Mouse (Mus musculus) adrenal gland, postnatal 4 days (tissue): ENCODE measurements around the gene Nucb1. TPM values are rescaled to one million over a fixed set of nuclear protein-coding genes. Genes with fewer than 3 reads are reported as not detected.
"Not testable (repeated sequence)": the region's sequence is repeated elsewhere in the genome, so short reads cannot be mapped to it uniquely, and the experiment has no call there.

Experiments
- DNase-seq, 2 experiments: peaks; one replicate each; pipeline ENCODE4 v3.0.0; 2021 to 2022; ENCODE audit warnings: low spot score in 2 of 2, mixed read lengths in 2 of 2
- total RNA-seq, 2 experiments: library from RNA; stranded (reverse); gene quantifications; 2 replicates each; pipeline ENCODE4 v1.2.3; 2021

Nucb1 gene
- total RNA-seq, 2 experiments from 2014 or later, result 236 to 239 TPM

DNA sequence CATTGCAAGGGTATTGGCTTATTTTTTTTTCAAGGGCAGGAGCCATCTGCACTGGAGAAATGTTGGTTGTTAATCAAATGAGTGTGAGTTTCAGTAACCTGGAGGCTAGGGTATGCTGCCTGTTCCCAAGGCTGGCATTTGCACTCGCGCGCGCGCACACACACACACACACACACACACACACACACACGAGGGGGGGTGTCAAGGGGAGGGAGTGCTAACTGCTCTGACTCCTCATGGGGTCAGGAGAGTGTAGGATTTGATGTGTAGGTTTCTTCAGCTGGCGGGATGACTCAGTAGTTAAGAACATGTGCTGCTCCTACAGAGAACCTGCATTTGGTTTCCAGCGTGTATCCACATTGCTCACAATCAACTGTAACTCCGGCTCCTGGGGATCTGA, 19.4 kb downstream of the Nucb1 start:
- no peak for DNase-seq

DNA sequence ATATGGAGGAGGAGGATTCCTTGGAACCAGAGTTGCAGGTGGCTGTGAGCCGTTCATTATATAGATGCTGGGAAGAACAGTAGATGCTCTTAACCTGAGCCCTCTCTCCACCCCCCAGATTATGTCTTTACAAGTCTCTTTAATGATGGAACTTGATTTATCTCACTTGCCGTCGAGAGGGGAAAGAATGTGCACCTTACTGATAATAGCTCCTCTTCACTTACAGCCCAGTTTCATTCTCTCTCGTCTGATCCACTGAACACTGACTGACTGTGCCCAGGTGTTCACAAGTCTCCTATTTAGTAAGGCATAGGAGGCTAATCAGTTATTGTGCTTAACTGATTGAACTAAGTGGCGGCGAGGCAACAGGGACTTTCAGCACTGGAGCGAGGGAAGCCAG, 20.6 kb downstream of the Nucb1 start:
- no peak for DNase-seq

DNA sequence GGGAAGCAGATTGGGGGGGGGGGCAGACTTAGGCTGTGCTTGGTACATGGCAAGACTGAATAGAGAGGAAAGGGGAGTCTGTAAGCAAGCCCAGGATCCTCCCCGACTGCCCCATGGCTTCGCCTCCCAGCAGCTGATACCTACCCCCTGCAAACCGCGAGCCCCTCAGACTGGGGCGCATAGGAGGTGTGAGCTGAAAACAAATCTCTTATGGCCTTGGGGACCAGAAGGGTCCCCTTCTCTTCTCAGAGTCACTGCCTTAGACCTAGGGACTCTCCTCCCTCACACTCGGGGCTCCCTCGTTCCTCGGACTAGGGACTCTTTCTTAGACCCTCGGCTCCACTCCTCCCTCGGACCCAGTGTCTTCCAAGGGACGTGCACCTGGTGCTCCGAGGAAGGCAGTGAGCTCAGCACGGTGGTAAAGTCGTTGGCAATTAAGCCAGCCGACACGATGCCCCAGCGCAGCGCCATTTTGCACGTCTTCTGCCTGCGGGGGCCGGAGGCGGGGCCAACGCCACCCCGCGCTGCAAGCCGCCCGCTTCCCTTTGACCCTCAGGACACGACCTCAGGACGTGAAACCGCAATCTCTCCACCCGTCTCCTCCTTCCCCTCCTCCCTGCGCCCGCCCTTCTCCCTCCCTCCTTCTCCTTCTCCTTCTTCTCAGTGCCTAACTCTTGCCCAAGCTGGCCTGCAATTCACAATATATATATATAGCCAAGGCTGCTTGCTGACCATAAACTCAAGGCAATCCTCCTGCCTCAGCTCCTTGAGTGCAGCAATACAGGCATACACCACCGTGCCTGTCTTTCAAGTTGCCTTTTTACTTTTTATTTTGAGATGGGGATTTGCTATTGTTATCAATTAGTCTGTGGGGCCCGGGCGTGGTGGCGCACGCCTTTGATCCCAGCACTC, 21.7 kb downstream of the Nucb1 start, which contains the start of gene Dhdh:
Dhdh (minus strand) TSS at position 513 of the 912 bp plus-strand sequence.
- peak in 1 of 2 experiments; percentile 60 for DNase-seq

DNA sequence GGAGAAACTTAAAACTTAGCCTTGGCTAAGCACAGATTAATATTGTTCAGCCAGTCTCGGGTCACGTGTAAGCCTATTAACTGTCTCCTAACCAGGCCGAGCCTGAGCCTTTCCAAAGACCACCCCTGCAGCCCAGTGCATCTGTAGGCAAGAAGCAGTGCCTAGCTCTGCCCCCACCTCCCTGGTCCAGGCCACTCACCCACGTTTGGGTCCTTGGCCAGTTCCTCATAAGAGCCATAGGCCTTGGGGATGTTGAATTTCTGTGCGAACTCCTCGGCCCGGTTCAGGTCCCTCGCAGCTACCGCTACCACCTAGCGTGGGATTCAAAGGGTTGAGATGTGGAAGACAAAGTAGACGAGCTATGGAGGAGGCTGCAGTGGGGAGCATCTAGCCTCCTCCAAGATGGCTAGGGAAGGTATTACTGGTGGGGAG, 22.3 kb downstream of the Nucb1 start:
- no peak for DNase-seq

DNA sequence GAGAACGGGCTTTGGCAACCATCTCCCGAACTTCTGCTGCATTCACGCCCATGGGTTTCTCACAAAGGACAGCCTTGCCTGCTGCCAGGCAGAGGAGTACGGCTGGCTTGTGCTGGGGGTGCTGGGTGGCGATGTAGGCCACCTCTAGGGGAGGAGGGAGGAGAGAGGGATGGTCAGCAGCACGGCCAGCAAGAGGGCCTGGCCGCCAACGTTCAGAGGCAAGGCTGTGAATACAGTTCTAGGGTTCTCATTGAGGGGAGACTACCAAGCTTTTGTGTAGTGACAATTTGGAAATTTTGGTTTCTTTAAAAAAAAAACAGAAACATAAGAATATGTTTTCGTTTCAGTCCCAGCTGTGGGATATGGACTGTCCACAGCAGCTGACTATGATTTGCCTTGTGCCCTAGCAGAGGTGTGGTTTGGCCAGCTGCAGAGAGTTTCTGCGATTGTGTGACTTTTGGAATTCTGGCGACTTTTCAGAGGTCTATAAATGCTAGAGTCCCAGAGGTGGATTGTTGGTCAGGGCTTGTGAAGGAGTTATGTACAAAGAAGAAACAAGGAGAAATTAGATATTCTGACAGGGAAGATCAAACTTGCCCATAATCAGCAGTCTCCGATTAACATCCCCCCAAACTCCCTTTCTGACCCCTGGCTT, 23.3 kb downstream of the Nucb1 start, which contains the start of gene Gm45808:
Gm45808 (minus strand) TSS at position 51 of the 655 bp plus-strand sequence.
- no peak for DNase-seq

DNA sequence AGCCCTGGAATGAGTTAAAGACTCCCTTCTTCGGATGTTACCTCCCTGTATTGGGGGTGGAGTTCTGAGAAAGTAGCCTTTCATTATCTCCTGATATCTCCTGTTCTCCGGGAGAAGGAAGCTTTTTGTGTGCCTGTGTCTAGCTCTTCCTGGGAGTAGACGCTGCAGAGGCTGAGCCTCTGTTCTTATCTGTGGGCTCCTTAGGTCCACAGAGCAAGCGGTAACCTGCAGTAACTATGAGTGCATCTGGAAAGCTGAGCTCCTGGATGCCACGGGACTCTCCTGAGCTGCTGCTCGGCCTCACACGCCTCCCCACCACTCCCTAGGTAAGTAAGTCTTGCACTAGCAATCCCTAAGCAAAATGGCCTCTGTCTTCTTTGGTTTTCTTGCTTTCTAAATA, 24.0 kb downstream of the Nucb1 start:
- DNase-seq, result no peak

DNA sequence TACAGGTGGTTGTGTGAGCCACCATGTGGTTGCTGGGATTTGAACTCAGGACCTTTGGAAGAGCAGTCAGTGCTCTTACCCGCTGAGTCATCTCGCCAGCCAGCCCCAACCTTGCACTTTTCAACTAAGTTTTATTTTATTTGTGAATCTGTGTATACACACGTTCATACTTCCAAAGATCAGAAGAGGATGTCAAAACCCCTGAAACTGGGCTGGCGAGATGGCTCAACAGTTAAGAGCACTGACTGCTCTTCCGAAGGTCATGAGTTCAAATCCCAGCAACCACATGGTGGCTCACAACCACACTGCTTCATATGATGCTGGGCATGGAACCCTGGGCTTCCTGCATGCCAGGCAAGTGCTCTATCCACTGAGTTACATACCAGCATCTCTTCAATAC, 25.2 kb downstream of the Nucb1 start:
- DNase-seq, result not testable (repeated sequence)

DNA sequence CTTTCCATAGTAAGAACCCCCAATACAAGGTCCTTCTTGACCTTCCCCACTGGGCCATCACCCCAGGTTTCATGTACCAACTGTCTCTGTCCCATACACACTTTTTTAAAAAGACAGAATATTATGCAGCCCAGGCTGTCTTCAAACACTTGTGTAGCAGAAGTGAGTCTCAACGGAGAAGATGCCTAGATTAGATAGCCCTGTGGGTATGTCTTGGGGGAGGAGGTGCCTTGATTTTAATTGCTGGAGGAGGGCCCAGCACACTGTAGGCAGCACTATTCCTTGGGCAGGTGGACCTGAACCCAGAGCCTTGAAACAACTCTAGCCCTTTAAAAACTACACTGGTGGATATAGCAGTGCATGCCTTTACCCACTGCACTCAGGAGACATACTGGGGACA, 28.0 kb downstream of the Nucb1 start:
- no peak for DNase-seq

DNA sequence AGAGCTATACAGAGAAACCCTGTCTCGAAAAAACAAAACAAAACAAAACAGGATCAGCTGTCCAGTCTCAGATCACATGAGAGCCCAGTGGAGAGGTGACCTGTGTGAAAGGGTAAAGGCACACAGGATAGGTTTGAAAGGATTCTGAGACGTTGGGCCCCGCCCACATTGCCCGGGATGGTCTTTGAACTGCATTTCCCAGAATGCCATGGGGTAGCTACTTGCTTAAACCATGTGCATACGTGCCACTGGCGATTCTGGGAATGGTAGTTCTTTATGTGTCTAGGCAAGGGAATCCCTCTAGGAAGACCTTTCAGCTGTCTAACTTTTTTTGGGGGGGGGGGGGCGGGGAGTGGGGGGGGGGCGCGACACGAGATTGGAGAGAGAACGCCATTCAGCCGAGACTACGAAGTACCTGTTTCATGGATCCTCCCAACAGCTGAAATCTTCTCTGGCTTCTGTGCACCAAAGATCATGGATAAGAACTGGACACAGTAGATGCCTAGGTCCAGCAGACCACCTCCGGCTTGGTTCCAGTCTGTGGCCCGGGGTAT, 28.8 kb downstream of the Nucb1 start, which contains the start of gene Tulp2:
Tulp2 (plus strand) TSS at position 504 of the 554 bp plus-strand sequence.
- no peak for DNase-seq

DNA sequence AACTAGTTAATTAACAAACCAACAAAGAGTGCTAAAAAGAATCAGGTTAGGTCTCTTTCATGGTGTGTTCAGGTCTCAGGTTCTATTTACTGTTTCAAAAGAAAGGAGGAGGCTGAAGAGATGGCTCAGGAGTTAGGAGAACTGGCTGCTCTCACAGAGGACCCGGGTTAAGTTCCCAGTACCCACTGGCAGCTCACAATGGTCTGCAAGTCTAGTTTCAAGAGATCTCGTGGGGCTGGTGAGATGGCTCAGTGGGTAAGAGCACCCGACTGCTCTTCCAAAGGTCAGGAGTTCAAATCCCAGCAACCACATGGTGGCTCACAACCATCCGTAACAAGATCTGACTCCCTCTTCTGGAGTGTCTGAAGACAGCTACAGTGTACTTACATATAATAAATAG, 29.9 kb downstream of the Nucb1 start:
- DNase-seq, result not testable (repeated sequence)

DNA sequence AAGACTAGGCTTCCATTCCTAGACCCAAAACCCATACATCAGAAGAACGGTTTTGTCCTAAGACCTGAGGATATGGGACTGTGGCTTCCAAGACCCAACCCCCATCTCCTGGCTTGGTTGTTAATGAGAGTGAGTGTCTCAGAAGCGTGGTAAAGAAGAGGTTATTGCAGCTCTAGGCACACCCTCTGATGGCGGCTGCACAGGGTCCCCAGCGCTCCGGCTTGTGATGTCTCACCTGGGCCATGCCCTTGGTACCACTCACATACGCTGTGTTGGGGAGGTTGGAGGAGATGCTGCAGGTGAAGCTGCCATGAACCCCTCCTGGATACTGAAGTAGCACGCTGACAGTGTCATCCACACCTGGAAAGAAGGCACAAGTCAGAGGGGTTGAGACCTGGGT, 31.4 kb downstream of the Nucb1 start:
- no peak for DNase-seq

DNA sequence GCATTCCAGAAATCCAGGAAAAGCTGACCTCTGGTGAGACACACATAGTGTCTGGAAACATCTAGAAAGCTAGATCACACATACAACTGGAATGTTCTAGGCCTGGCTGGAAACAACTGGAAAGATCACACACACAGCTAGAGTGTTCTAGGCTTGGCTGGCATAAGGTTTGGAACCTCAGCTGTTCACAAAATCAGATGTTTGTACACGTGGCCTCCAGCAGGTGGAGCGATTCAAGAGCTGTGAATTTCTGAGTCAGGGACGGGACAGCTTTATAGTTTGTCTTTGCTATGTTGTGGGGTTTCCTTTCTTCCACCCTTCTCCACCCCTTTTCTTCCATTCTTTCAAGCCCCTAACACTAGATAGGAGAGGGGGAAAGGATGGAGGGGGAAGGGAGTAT, 33.2 kb downstream of the Nucb1 start:
- DNase-seq, result no peak

DNA sequence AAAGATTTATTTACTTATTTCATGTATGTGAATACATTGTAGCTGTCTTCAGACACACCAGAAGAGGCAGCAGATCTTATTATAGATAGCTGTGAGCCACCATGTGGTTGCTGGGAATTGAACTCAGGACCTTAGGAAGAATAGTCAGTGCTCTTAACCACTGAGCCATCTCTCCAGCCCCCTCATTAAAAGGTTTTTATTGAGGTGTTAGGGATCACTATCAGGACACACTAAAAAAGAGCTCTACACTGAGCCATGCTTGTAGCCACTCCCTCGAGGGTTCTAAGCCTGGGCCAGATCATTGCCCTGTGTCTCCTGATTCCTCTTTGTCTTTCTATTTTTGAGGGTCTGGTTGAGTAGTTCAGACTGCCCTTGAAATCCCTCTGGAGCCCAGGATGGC, 33.8 kb downstream of the Nucb1 start:
- DNase-seq, result no peak

DNA sequence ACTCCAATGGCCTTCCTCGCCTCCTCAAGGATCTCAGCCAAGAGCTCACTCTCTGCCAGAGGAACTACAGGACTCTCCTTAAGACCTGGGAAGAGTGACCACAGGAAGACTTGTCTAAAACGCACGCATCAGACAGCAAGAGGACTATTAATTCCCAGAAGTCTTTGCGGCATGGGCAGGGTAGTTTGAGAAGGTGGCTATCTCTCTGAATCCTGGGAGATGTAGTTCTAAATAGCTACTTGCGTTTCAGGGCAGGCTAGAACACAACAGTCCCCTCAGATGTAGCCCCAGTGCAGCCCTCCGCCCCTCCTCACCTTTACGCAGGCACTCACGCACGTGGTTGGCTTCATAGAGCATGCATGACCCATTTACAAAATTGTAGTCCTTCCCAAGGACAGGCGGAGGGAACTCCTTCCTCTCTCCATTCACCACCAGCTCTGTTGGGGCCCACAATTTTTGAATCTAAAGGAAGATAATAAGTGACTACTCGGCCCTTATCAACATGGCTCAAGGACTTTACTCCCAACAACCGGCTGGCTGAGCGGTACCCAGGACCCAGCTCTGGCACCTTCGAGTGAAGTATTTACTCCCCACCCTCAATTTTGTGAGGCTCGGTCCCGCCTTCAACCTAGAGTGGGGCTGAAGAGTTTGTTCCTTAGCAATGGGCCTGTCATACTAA, 34.8 kb downstream of the Nucb1 start:
- no peak for DNase-seq

DNA sequence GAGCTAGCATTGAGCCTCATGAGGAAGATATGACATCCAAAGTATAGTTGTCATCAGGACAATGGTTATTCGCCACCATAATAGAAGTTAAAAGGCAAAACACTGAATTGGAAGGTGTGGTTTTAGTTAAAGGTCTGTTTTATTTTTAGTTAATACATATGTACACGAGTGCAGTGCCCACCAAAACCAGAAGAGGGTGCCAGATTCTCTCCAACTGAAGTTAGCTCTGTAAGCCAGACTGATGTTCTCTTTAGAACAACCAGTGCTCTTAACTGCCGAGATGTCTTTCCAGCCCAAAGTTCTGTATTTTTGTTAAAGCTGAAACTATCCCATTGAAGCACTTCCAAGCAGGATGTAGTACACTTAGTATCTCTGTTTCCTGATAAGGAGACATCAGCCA, 39.3 kb downstream of the Nucb1 start:
- no peak for DNase-seq

DNA sequence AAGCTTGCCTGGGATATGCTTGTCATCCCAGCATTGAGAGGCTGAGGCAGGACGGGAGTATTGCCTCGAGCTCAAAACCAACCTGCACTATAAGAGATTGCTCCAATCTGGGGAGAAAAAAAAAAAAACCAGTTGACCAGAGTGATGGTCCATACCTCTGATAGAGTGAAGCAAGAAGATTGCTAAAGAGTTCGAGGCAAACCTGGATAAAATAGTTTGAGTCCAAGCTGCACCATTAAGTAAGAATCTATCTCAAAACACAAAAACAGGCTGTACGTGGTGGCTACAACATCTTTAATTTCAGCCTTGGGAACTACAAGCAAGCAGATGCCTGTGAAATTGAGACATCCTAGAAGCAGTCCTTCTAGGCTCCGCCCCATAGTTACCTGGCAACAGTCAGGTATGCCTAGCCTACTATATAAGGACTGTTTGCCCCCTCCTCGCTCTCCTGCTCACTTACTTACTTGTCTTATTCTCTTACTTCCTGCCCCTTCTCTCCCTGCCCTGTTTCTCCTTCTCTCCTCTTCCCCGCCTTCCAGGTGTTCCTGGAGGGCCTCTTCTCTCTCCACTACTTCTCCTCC, 43.0 kb downstream of the Nucb1 start:
- DNase-seq, result no peak

DNA sequence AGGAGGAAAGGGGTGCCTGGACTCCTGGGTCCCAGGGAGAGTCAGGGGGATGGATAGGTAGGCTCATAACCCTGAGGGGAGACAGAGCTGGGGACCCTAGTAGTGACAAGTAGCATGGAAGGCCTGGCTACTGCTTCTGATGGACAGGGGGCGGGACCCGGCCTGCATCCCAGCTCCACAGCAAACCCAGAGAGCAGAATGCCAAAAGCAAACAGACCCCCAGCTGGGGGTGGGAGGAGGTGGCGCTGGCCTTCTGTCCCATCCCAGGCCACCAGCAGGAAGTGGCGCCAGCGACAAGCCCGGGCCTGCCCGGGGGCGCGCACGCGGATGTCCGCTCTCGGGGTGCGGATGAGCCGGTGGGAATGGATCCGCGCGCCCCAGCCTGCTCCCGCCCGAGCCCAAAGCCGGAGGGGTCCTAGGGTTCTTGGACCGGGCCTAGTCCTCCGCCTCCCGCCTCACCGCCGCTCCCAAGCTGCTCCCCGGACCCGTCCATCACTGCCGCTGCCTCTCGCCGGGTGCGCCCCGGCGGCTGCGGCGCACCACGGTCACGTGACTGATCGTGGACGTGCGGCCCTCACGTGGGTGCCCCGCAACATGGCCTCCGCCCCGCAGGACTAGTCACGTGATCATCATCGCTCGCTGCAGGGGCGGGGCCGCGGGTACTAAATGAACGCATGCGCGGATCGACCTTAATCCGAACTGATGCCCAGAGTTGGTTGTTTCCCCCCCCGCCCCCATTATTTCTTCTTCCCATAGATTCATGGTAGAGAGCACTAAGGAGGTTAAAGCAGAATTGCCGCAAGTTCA, 43.7 kb downstream of the Nucb1 start, which contains the start of gene Bax:
Bax (minus strand) TSS at position 616 of the 807 bp plus-strand sequence.
- DNase-seq, result peak; percentile 86 to 89

DNA sequence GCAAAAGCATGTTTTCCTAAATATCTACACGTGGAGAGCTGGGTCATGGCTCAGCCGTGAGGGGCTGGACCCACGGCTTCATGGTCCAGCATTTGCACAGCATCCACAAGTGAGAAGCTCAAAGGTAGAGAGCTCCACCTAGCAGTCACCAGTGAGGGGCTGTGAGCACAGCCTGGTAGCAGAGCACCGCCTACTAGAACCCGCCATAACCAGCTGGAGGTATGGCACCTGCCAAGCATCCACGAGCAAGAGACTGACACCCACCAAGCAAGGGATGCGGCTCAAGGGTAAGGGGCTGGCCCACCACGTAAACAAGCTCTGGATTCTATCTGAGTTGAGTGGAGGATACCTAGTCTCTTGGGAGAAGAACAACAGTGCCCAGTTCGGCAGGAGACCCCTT, 44.7 kb downstream of the Nucb1 start:
- DNase-seq, result no peak

DNA sequence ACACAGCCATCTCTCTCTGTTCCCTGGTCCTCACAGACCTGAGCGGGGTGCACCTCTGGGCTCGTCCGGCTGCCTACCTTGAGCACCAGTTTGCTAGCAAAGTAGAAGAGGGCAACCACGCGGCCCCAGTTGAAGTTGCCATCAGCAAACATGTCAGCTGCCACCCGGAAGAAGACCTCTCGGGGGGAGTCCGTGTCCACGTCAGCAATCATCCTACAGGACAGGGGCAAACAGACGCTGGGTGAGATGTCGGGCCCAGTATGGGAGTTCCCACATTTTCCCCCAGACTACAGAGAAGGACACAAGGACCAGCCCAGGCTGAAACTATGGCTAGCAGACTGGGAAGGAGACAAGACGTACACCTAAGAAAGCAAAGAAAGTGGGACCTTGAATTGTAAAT, 45.1 kb downstream of the Nucb1 start:
- DNase-seq, result no peak
